Mouse (Mus musculus) left cerebral cortex, adult 9 months (tissue): ENCODE results near the gene Frmd4a.
A peak's percentile ranks its signal among the peaks of the same experiment; 100 is the strongest.

Experiments
- DNase-seq, 2 experiments: peaks; one replicate each; pipeline ENCODE4 v3.0.0; 2022; ENCODE audit warnings: low spot score in 2 of 2

Gene Frmd4a

GRCm38 (mm10) chr2:4487280-4487679 is 469.8 kb downstream of the Frmd4a start:
- no peak for DNase-seq

- DNase-seq: no peak
Observed at GRCm38 (mm10) chr2:4490845-4491244, 473.3 kb downstream of the Frmd4a start.

- DNase-seq: peak in 1 of 2 experiments; percentile 90
Observed at GRCm38 (mm10) chr2:4492485-4493481, 475.3 kb downstream of the Frmd4a start.

- no peak for DNase-seq
Observed at GRCm38 (mm10) chr2:4494478-4494877, 477.0 kb downstream of the Frmd4a start.

- peak in 1 of 2 experiments; percentile 55 for DNase-seq
Observed at GRCm38 (mm10) chr2:4499257-4499656, 481.7 kb downstream of the Frmd4a start.

- peak in 1 of 2 experiments; percentile 71 for DNase-seq
Observed at GRCm38 (mm10) chr2:4499916-4500315, 482.4 kb downstream of the Frmd4a start.

- DNase-seq: peak in 1 of 2 experiments; percentile 23
Observed at GRCm38 (mm10) chr2:4501257-4502027, 483.9 kb downstream of the Frmd4a start.

- peak in 1 of 2 experiments; percentile 66 for DNase-seq
Observed at GRCm38 (mm10) chr2:4504413-4504812, 486.9 kb downstream of the Frmd4a start.

- no peak for DNase-seq
Observed at GRCm38 (mm10) chr2:4505695-4506094, 488.2 kb downstream of the Frmd4a start.

- DNase-seq: no peak
Observed at GRCm38 (mm10) chr2:4506659-4507058, 489.1 kb downstream of the Frmd4a start.

GRCm38 (mm10) chr2:4507887-4508615 is 490.5 kb downstream of the Frmd4a start:
- no peak for DNase-seq

- DNase-seq: no peak
Observed at GRCm38 (mm10) chr2:4508959-4509615, 491.6 kb downstream of the Frmd4a start.

- DNase-seq: peak in 1 of 2 experiments; percentile 34
Observed at GRCm38 (mm10) chr2:4509739-4510138, 492.2 kb downstream of the Frmd4a start.

- no peak for DNase-seq
Observed at GRCm38 (mm10) chr2:4510208-4511079, 492.9 kb downstream of the Frmd4a start.

- no peak for DNase-seq
Observed at GRCm38 (mm10) chr2:4511080-4511386, 493.5 kb downstream of the Frmd4a start.

- DNase-seq: no peak
Observed at GRCm38 (mm10) chr2:4512607-4513006, 495.1 kb downstream of the Frmd4a start.

GRCm38 (mm10) chr2:4515910-4516309 is 498.4 kb downstream of the Frmd4a start:
- no peak for DNase-seq

GRCm38 (mm10) chr2:4516819-4517552 is 499.5 kb downstream of the Frmd4a start:
- DNase-seq: no peak

GRCm38 (mm10) chr2:4517553-4518125 is 500.1 kb downstream of the Frmd4a start:
- no peak for DNase-seq
